Mouse (Mus musculus) G1E (cell line): ENCODE results near the gene Hectd4.

ENCODE experiments used
- CTCF ChIP-seq: IDR thresholded peaks from 2 replicates; pipeline ENCODE4 v1.5.1; 2012; ENCODE audit warnings: low read depth, low read length, inconsistent platforms, mixed read lengths
- GATA1 ChIP-seq: IDR thresholded peaks from 2 replicates; pipeline ENCODE4 v1.6.1; 2012; ENCODE audit warnings: borderline replicate concordance, low read length, inconsistent platforms, mixed read lengths
- GATA2 ChIP-seq: IDR thresholded peaks from 2 replicates; pipeline ENCODE4 v1.6.1; 2012; ENCODE audit warnings: low read depth, low read length, inconsistent platforms, borderline replicate concordance
- POLR2AphosphoS5 ChIP-seq: IDR thresholded peaks from 2 replicates; pipeline ENCODE4 v1.6.1; 2012; ENCODE audit warnings: low read depth, low read length, inconsistent platforms; ENCODE audit not compliant: insufficient replicate concordance
- TAL1 ChIP-seq: conservative IDR thresholded peaks from 2 replicates; pipeline ENCODE4 v1.6.1; 2012; ENCODE audit warnings: low read depth, low read length, inconsistent platforms, mixed read lengths

GRCm38 (mm10) chr5:121198376-121198775 lies 21.6 kb upstream of the Hectd4 start:
- no peak for TF ChIP-seq GATA2
- no peak for TF ChIP-seq CTCF
- TF ChIP-seq GATA1 = no peak
- TF ChIP-seq TAL1 = no peak
- TF ChIP-seq POLR2AphosphoS5 = no peak
